Mouse (Mus musculus) liver, postnatal 0 days (tissue): ENCODE data around the gene Ntan1. TPM values are rescaled to one million over a fixed set of nuclear protein-coding genes. Genes with fewer than 3 reads are reported as not detected.
A peak's percentile ranks its signal among the peaks of the same experiment; 100 is the strongest.

Source experiments
- ATAC-seq: fragments of 200-750 bp; cut with Nextera tagmentation; 2 replicates; pipeline ENCODE4 v1.8.0; 2017; ENCODE audit warnings: mild to moderate bottlenecking, moderate library complexity
- DNase-seq: peaks from one replicate; pipeline ENCODE4 v3.0.0-alpha.2; 2016
- H3K27ac ChIP-seq: fragments of 300-500 bp; sonication (generic); 2 replicates; pipeline ENCODE4 v1.5.1; 2014; ENCODE audit warnings: antibody characterized with exemption, moderate library complexity, mild to moderate bottlenecking, low read depth
- H3K27me3 ChIP-seq: fragments of 300-500 bp; sonication (generic); 2 replicates; pipeline ENCODE4 v1.6.1; 2014; ENCODE audit warnings: low read length, control low read depth, mixed read lengths; ENCODE audit not compliant: insufficient read depth
- H3K36me3 ChIP-seq: fragments of 300-500 bp; sonication (generic); replicated peaks from 2 replicates; pipeline ENCODE4 v1.6.1; 2014; ENCODE audit warnings: mild to moderate bottlenecking, control low read depth, low read length, moderate library complexity, mixed read lengths; ENCODE audit not compliant: insufficient read depth
- H3K4me1 ChIP-seq: fragments of 300-500 bp; sonication (generic); 2 replicates; pipeline ENCODE4 v1.6.1; 2014; ENCODE audit warnings: antibody characterized with exemption, mild to moderate bottlenecking, control low read depth; ENCODE audit not compliant: insufficient read depth
- H3K4me2 ChIP-seq: fragments of 300-500 bp; sonication (generic); 2 replicates; pipeline ENCODE4 v1.6.1; 2014; ENCODE audit warnings: low read depth, mild to moderate bottlenecking, low read length, moderate library complexity, mixed read lengths
- H3K4me3 ChIP-seq: fragments of 300-500 bp; sonication (generic); 2 replicates; pipeline ENCODE4 v1.5.1; 2014; ENCODE audit warnings: low read depth, low read length
- H3K9ac ChIP-seq: fragments of 300-500 bp; sonication (generic); replicated peaks from 2 replicates; pipeline ENCODE4 v1.6.1; 2014; ENCODE audit warnings: mild to moderate bottlenecking, moderate library complexity
- H3K9me3 ChIP-seq: fragments of 300-500 bp; sonication (generic); 2 replicates; pipeline ENCODE4 v1.6.1; 2016; ENCODE audit warnings: mild to moderate bottlenecking, control low read depth, low read length, mixed read lengths
- CTCF ChIP-seq: sonication (generic); IDR thresholded peaks from 2 replicates; pipeline ENCODE4 v1.5.1; 2016; ENCODE audit warnings: antibody characterized with exemption, low read depth
- EP300 ChIP-seq: IDR thresholded peaks from 2 replicates; pipeline ENCODE4 v1.6.1; 2016; ENCODE audit warnings: antibody characterized with exemption, low read depth, mild to moderate bottlenecking
- WGBS: fragments of 180-500 bp; shearing (Covaris S2); extraction: QIAGEN DNeasy Blood & Tissue Kit; methylation state at CpG from one replicate; pipeline ENCODE4 v1.1.7; 2014; ENCODE audit not compliant: insufficient replicate concordance; 5-methylcytosine and 5-hydroxymethylcytosine counted together
- polyA plus RNA-seq: library from polyadenylated mRNA; unstranded; fragments of >200 nt; fragmentation: Nextera tagmentation; extraction: Ambion mirVana; gene quantifications from 2 replicates; pipeline ENCODE4 v1.2.1, GENCODE M21; 2015

Gene Ntan1
- polyA plus RNA-seq, 1 experiment from 2014 or later: 39.4 TPM

DNA sequence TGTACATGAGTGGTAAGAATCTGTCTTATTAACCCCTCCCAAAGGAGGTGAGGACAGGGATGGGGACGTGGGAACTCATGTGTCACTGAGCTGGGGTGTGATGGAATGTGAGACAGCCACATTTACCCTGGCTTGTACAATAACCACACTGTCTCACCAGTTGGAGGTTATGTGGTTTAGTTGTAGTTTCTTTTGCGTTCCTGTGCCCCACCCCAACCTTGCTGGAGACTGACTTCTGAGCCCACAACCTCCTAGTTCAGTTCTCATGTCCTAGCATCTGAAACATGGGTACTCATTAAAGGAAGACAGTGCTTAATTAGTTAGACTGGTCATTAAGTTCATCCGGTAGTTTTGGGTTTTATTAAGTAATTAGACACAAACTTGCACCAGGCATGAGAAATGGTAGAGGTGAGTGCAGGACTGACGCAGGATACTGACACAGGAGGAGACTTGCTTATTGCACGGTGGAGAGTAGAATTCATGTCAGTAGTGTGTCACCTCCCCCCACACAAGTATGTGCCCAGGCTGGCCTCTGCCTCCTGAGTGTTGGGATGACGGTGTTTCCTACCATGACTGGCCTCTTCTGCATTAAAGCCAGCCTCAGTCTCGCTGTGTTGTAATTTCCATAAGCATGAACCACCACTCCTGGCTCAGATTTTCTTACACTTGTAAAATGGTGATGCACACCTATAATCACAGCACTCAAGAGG is 7.3 kb downstream of the Ntan1 start:
- TF ChIP-seq EP300 (no peak), CTCF (no peak)
- Histone ChIP-seq H3K27me3 (no peaks in the 10 kb centered on the region), H3K4me1 (peaks cover 1% of the 10 kb centered on the region; the same call in 1 of the 2 replicates), H3K4me2 (no peak overlapping the region), H3K36me3 (peaks cover 28% of the 10 kb centered on the region), H3K4me3 (no peak overlapping the region), H3K9ac (no peak overlapping the region), H3K27ac (no peak overlapping the region), H3K9me3 (no peaks in the 10 kb centered on the region)
- DNase-seq (no peak), ATAC-seq (no peak)
- WGBS: 71% methylated on average over 7 of the region's 7 CpGs

- H3K9ac ChIP-seq: no peak overlapping the region
- no peaks in the 10 kb centered on the region for H3K9me3 ChIP-seq
- H3K36me3 ChIP-seq: peaks cover 31% of the 10 kb centered on the region
- H3K27me3 ChIP-seq: no peaks in the 10 kb centered on the region
- H3K27ac ChIP-seq: no peak overlapping the region
- H3K4me1 ChIP-seq: no peaks in the 10 kb centered on the region; the same call in 1 of the 2 replicates
- no peak for DNase-seq
- no peak overlapping the region for H3K4me3 ChIP-seq
- 90% methylated on average over 4 of the region's 4 CpGs for WGBS
- no peak for ATAC-seq
- no peak overlapping the region for H3K4me2 ChIP-seq
- TF ChIP-seq CTCF: no peak
- no peak for TF ChIP-seq EP300
These were observed 7.9 kb downstream of the Ntan1 start for GRCm38 (mm10) chr16:13826511-13826910.

- no peak overlapping the region for H3K4me3 ChIP-seq
- 84% methylated on average over 10 of the region's 10 CpGs for WGBS
- no peaks in the 10 kb centered on the region for H3K27me3 ChIP-seq
- no peaks in the 10 kb centered on the region; the same call in 1 of the 2 replicates for H3K4me1 ChIP-seq
- TF ChIP-seq EP300: no peak
- peak; percentile 35 for TF ChIP-seq CTCF
- H3K9me3 ChIP-seq: no peaks in the 10 kb centered on the region
- no peak overlapping the region for H3K9ac ChIP-seq
- no peak overlapping the region for H3K27ac ChIP-seq
- no peak for ATAC-seq
- no peak for DNase-seq
- H3K4me2 ChIP-seq: no peak overlapping the region
- H3K36me3 ChIP-seq: peaks cover 60% of the 10 kb centered on the region
These were observed 11.8 kb downstream of the Ntan1 start for GRCm38 (mm10) chr16:13830444-13830843.

DNA sequence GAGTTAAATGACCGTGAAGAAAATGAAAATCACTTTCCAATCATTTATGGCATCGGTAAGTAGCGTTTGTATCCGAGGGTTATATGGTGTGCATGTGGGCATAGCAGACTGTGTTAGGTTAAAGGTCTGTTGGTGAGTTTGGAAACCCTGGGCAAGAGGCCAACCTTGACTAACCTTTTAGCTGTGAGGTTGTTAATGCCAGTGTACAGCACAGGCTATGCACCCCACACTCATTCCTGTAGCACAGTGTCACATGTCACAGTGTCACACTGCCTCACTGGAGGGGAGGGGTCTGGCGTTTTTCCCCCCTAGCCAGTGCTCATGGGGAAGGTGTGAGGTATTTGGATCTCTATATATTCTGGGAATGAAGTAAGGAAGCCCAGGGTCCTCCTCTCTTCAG is 13.0 kb downstream of the Ntan1 start:
- Histone ChIP-seq H3K4me1 (no peaks in the 10 kb centered on the region; the same call in 1 of the 2 replicates), H3K4me3 (no peak overlapping the region), H3K4me2 (no peak overlapping the region), H3K27me3 (no peaks in the 10 kb centered on the region), H3K36me3 (peaks cover 71% of the 10 kb centered on the region), H3K9me3 (no peaks in the 10 kb centered on the region), H3K9ac (0 out of 2 replicates have a peak overlapping the region, but pooled peaks have one; percentile 16), H3K27ac (peak overlapping the region; percentile 34; the same call in 1 of the 2 replicates)
- peak; percentile 51 for DNase-seq
- 62% methylated on average over 5 of the region's 5 CpGs for WGBS
- no peak for TF ChIP-seq EP300
- no peak for TF ChIP-seq CTCF
- peak; percentile 75 for ATAC-seq

- H3K4me3 ChIP-seq: no peak overlapping the region
- H3K9me3 ChIP-seq: no peaks in the 10 kb centered on the region
- peaks cover 75% of the 10 kb centered on the region for H3K36me3 ChIP-seq
- no peak overlapping the region for H3K27ac ChIP-seq
- H3K9ac ChIP-seq: no peak overlapping the region
- TF ChIP-seq EP300 (no peak), CTCF (no peak)
- 81% methylated on average over 5 of the region's 5 CpGs for WGBS
- H3K4me1 ChIP-seq: peaks cover 3% of the 10 kb centered on the region; the same call in 1 of the 2 replicates
- DNase-seq (no peak), ATAC-seq (no peak)
- H3K27me3 ChIP-seq: no peaks in the 10 kb centered on the region
- no peak overlapping the region for H3K4me2 ChIP-seq
These were observed 15.7 kb downstream of the Ntan1 start for GRCm38 (mm10) chr16:13834382-13834781.

DNA sequence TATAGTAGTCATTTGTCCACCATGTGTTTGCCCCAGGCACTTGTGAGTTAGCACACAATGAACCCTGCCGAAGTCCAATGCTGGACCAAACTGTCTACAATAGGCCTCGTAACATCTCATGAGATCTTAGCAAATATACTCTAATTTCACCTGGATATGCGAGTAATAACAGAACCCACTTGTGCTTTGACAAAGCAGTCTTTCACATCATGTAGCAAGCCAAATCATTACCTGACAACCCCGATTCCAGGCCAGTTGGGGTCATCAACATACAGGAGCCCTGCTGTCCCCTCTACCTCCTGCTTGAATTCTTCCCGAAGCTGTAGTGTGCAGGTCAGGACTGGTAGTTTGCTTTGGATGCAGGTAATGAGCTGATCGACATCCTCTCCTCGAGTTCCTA is 21.4 kb downstream of the Ntan1 start:
- DNase-seq: no peak
- no peaks in the 10 kb centered on the region for H3K27me3 ChIP-seq
- H3K4me3 ChIP-seq: no peak overlapping the region
- H3K36me3 ChIP-seq: peaks cover 74% of the 10 kb centered on the region
- no peak for TF ChIP-seq CTCF
- TF ChIP-seq EP300: no peak
- no peak for ATAC-seq
- no peak overlapping the region for H3K27ac ChIP-seq
- H3K4me1 ChIP-seq: 0 out of 2 replicates have a peak, but pooled peaks cover 3% of the 10 kb centered on the region
- 85% methylated on average over 7 of the region's 7 CpGs for WGBS
- no peaks in the 10 kb centered on the region for H3K9me3 ChIP-seq
- H3K9ac ChIP-seq: no peak overlapping the region
- no peak overlapping the region for H3K4me2 ChIP-seq
